Mouse (Mus musculus): ENCODE measurements around the gene Mocs3.
A peak's percentile ranks its signal among the peaks of the same experiment; 100 is the strongest.

The Mocs3 gene

GRCm38 (mm10) chr2:168230026-168230728 is at the start of gene Mocs3, which contains the start of the genes Gm20716 and Dpm1:
Gene Mocs3 (plus strand): TSS chr2:168230622.
Gene Gm20716 (minus strand): TSS chr2:168230364.
Gene Dpm1 (minus strand): TSS chr2:168230591.
- DNase-seq: peak; percentile 85

DNA sequence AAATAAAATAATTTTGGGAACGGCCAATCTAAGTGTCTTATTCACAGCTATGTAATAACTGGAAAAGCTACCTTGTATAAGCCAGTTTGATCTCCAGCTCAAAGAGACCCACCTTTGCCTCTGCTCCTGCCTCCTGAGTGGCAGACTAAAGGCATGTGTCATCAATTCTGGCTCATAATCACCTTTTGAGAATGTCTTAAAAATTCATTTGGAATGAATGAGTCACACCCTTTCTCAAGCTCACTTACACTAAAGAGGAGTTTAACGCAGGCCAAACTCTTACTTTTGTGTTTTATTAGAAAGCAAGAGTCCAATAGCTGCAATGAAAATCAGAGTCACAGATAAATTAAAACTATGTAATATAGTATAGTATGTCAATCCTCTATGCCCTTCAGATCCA is 38.6 kb upstream of the Mocs3 start:
- DNase-seq: no peak

- no peak for DNase-seq
These were observed 36.7 kb upstream of the Mocs3 start for GRCm38 (mm10) chr2:168193685-168194084.

DNA sequence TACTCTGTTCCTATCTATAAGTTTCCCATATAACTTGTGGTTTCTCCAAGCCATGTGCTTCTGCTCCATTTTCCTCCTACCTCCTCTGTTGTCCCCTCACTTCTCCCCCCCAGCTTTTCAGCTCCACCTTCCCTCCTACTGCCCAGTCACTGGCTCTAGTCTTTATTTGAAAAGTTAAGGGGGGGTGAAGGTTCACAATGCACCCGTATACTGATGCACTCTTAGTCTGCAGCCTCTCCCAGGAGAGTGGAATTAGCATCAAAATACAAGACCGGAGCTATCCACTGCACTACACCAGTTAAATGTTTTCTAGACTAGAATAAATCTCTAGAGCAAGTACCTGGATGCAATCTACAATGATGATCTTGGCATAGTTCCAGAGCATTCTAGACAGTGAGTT is 34.7 kb upstream of the Mocs3 start:
- no peak for DNase-seq

- no peak for DNase-seq
These were observed 32.0 kb upstream of the Mocs3 start for GRCm38 (mm10) chr2:168198421-168198820.

DNA sequence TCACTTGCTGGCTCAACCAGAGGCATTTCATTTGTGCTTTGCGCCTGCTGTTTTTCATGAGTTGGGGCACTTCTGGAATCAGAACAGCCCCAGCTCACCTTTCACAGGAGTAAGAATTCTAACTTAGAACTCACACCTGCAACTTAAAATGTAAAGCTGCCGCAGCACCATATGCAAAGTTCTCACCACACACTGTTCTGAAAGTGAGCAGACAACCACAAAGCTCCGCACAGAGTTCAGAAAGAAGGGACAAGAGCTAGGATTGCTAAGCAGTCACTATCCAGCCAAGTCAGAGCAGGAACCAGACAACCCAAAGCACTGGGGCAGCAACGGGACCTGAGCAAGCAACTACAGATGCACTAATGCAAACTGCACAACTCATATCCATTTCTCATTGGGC is 30.9 kb upstream of the Mocs3 start:
- no peak for DNase-seq

DNA sequence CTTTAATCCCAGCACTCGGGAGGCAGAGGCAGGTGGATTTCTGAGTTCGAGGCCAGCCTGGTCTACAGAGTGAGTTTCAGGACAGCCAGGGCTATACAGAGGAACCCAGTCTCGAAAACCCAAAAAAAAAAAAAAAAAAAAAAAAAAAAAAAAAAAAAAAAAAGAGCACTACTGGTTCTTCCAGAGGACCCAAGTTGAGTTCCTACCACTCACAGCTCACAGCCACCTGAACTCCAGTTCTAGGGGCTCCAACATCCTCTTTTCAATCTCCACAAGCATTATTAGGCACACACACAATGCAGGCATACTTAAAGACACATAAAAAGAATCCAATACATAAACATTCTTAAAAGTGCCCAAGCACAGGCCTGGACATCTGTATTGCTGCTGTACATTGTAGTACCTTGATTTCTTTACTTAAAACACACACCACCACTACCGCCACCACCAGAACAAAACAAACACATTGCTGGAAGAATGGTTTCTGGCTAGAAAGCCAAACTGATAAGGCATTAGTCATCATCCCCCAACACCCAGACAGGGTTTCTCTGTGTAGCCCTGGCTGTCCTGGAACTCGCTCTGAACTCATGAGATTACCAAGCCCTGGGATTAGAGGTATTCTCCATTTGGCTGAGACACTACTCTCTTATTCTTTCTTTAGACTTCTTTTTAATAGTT is 30.3 kb upstream of the Mocs3 start:
- no peak for DNase-seq

DNA sequence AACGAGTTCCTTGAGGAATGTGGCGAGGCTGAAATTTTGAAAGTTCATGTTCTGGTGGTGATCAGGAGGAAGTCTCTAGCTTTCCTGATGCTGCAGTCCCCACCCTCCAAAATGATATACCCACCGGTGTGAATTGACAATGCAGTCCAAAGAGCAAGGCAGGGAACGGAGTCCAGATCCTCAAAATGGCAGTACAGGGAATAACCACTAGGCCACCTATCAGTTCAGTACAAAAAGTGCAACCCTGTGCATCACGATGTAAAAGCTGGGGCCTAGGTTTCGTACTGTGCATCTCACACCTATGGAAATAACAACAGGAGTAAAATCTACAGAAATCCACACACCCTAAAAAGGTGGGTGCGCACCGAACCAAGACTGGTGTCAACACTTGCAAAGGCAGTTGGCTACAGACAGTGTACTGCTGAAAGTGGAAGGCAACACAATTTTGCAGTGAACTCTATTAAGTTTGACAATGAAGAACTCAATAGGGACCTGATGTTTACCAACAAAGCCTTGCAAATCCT is 25.9 kb upstream of the Mocs3 start:
- DNase-seq: no peak

DNA sequence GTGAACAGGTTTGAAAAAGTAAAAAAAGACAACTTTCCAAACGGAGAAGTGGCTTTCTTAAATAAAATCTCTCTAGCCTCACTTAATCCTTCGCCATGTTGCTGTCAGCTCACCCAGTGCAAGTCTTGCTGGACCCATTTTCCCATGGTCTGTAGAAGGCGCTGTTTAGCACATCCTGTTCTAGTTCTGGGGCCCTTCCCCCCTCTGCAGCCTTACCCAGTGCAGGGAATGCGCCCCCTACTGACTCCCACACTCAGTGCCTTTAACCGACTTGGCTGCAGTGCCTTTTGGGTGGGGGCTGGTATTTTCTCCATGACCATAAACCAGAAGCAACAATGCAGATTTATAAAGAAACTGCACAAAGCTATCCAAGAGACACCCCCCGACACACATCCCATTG is 25.2 kb upstream of the Mocs3 start:
- DNase-seq: peak; percentile 95

DNA sequence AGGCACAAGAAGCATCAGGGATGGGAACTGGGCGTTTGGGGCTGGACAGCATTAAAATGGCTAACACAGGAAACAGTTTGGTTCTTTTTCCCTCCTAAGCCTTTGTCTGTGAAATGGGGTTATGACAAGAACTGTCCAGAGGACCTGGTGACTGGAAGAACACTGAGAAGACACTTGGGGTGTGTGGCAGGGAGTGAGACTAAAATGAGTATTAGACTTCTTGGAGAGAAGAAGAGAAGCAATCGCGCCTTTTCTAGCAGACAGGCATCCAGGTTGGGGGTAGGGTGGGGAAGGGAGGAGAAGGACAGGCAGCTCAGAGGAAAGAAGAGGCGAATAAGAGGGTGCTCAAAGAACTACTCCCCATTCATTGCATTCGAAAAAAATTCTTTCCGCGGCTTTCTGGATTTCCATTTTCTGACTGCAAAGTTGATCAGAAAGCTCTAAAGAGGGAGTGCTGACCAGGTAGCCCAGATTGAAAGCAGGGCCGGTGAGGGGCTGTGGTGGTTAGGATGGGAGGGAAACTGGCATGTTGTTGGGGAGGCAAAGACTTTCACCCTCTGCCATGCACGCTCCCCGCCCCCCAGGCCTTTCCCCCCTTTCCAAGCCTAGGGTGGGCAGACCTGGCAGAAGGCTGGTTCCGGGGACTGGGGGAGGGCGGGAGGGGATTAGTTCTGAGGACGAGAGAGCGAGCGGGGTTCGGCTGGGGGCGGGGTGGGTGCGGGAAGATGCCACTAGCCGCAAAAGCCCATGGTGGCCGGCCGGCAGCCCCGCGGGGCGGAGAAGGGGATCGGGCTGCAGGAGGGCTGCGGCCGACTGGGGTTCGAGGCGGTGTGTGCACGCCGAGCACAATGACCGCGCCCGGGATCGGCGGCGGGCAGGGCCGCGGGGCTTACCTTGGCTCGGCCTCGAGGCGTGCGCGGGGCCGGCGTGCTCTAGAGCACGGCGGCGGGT is 24.5 kb upstream of the Mocs3 start:
- peak; percentile 28 for DNase-seq

GRCm38 (mm10) chr2:168206725-168207644 is 23.4 kb upstream of the Mocs3 start, which contains the start of gene Adnp:
Gene Adnp (minus strand): TSS chr2:168207112.
- DNase-seq: peak; percentile 97

GRCm38 (mm10) chr2:168207883-168208282 is 22.5 kb upstream of the Mocs3 start:
- DNase-seq: peak; percentile 17

DNA sequence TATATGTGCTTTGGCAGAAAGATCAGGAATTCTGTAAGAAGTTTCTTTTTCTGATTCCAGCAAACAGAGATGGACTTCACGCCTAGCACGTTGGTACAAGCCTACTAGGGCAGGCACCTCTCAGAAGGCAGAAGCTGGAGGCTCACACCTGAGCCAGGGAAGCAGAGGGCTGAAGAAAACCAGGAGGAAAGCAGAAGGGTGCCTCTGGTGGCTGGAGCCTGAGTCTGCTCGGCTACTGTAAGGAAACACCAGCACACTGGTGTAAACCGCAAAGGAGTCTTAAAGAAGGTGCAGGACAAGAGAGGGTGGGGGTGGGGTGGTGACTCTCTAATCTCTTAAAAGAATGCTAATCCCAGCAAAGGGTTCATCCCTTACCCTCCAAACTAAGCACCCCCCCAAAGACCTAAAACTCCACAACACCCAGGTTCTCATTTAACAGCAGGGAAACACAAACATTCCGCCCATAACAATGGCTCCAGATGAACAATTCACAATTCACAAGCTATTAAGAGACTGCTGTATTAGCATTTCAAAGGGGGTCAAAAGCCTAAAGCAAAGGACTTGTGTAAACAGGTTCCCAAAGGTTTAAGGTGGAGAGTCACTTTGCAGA is 16.5 kb upstream of the Mocs3 start:
- no peak for DNase-seq

DNA sequence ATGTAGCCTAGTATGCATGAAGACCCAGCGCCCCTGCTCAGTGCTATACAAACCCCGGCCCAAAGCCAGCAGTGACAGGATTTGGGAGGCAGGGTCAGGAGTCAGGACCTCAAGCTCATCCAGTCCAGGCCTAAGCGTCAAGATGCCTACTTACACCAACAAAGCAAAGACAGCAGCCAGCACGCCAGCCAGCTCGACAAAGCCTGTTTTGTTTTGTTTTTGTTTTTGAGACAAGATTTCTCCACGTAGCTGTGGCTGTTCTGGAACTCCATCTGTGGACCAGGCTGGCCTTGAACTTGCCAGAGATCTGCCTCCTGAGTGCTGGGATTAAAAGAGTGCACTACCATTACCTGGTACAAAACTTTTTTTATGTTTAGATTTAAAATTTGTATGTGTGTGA is 7.1 kb upstream of the Mocs3 start:
- no peak for DNase-seq

GRCm38 (mm10) chr2:168229116-168230025 is 1.1 kb upstream of the Mocs3 start:
- peak; percentile 30 for DNase-seq

- peak; percentile 22 for DNase-seq
These were observed 500 bp downstream of the Mocs3 start for GRCm38 (mm10) chr2:168230773-168231470.

DNA sequence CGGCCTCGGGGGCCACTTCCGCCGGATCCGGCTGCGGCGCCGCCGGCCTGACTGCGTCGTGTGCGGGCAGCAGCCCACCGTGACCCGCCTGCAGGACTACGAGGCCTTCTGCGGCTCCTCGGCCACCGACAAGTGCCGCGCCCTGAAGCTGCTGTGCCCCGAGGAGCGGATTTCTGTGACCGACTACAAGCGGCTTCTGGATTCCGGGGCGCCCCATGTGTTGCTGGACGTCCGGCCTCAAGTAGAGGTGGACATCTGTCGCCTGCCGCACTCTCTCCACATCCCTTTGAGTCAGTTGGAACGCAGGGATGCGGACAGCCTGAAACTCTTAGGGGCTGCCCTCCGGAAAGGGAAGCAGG is 1.0 kb downstream of the Mocs3 start:
- no peak for DNase-seq

DNA sequence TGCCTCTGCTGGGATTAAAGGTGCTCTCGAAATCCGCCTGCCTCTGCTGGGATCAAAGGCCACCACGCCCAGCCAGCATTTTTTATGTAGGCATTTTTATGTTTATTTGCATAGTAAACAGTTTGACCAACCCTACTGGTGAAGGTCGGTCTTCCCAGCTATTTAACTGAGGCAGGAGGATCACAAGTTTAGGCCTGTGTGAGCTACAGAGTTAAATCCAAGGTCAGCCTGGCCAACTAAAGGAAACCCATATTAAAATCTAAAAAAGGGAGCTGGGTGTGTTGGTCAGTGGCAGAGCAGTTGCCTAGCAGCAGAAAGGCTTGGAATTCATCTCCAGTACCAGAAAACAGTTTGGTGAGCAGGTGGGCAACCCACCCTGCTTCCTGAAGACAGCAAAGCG is 2.9 kb downstream of the Mocs3 start:
- no peak for DNase-seq

DNA sequence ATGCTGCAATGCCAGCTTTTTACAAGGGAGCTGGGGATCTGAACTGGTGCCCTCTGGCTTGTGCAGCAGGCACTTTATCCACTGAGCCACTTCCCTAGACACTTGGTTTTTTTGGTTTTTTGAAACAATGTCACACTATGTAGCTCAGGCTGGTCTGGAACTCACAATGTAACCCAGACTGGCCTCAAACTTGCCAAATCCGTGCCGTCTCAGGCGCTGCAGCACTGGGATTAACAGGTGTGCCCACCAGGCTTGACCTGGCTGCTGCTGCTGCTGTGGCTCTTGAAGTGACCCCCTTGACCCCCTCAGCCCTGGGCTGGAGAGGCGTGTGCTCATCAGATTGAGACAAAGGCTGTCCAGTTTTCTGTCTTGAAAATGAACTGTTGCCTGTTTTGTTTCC is 7.9 kb downstream of the Mocs3 start:
- no peak for DNase-seq

GRCm38 (mm10) chr2:168242841-168243240 is 12.4 kb downstream of the Mocs3 start:
- DNase-seq: no peak

Measured in layer of hippocampus, adult 9-11 months (tissue).